In genomic region chr17:49448570-49449229, GRCm38 (mm10) we compare ENCODE assay signal across 11 mouse cellular contexts. TPM values are rescaled to one million over a fixed set of nuclear protein-coding genes. Genes with fewer than 3 reads are reported as not detected.
DNase-seq lines count a peak whose midpoint lies in the region; ATAC-seq and TF ChIP-seq lines count a peak whose summit lies in the region.
"Had no signal": no experiment of that assay in that cellular context is flagged by ENCODE, and none has a peak within 500 bp of the region (broad histone marks: within the 10 kb centered on the region; RNA-seq: fewer than 3 reads in every experiment).

No protein-coding gene starts in this region.

- peak; percentile 65; the same call in 1 of the 2 replicates for ATAC-seq in forebrain, embryonic 14.5 days
- ATAC-seq in forebrain, embryonic 11.5 days (replicated peaks; ENCODE audit: low FRiP score): no peak
- ATAC-seq in intestine, embryonic 15.5 days: peak; percentile 58

- peak; percentile 35 for DNase-seq in forebrain, embryonic 14.5 days (ENCODE audit: low spot score)
- DNase-seq in forebrain, embryonic 11.5 days (ENCODE audit: low spot score): no peak
- peak; percentile 46 for DNase-seq in kidney, postnatal 10 days
- no peak for DNase-seq in kidney, adult 2 months
- DNase-seq in embryo, embryonic 9.5 days (ENCODE audit: extremely low spot score): peak; percentile 39
- no peak for DNase-seq in right cerebral cortex, postnatal 4 days
- no peak for DNase-seq in B cell, adult 2 months
- DNase-seq: adrenal gland, adult 8-10 months; cerebellum, adult 11 months had no signal

- no peak for TF ChIP-seq POLR2A in kidney, adult 2 months (IDR thresholded peaks at IDR 0.05; ENCODE audit: low read depth, low read length)

- H3K27me3 ChIP-seq in forebrain, embryonic 14.5 days (replicated peaks; ENCODE audit: control insufficient read depth, insufficient read depth, low read length): no peaks in the 10 kb centered on the region
- H3K27me3 ChIP-seq in forebrain, embryonic 11.5 days (ENCODE audit: control insufficient read depth, insufficient read depth, low read length): no peaks in the 10 kb centered on the region
- H3K27me3 ChIP-seq in kidney, adult 2 months (replicated peaks; ENCODE audit: control insufficient read depth, insufficient read depth, low read length): no peaks in the 10 kb centered on the region
- no peaks in the 10 kb centered on the region for H3K27me3 ChIP-seq in intestine, embryonic 15.5 days (replicated peaks)
- H3K27me3 ChIP-seq: liver, embryonic 12.5 days had no signal

- no peak overlapping the region for H3K9ac ChIP-seq in forebrain, embryonic 14.5 days (ENCODE audit: low read length)
- H3K9ac ChIP-seq in forebrain, embryonic 11.5 days (ENCODE audit: low read length): no peak overlapping the region
- no peak overlapping the region for H3K9ac ChIP-seq in intestine, embryonic 15.5 days
- H3K9ac ChIP-seq: liver, embryonic 12.5 days had no signal

- no peaks in the 10 kb centered on the region for H3K4me1 ChIP-seq in forebrain, embryonic 14.5 days (ENCODE audit: control insufficient read depth, insufficient read depth, low read length)
- H3K4me1 ChIP-seq in forebrain, embryonic 11.5 days (replicated peaks; ENCODE audit: control insufficient read depth, insufficient read depth, low read length): no peaks in the 10 kb centered on the region
- H3K4me1 ChIP-seq in kidney, adult 2 months (ENCODE audit: control insufficient read depth, insufficient read depth, low read length): no peaks in the 10 kb centered on the region
- peaks cover 12% of the 10 kb centered on the region; the same call in 1 of the 2 replicates for H3K4me1 ChIP-seq in intestine, embryonic 15.5 days (replicated peaks)

- 0 out of 2 replicates have a peak, but pooled peaks cover 4% of the 10 kb centered on the region for H3K36me3 ChIP-seq in forebrain, embryonic 14.5 days (ENCODE audit: control insufficient read depth, insufficient read depth, low read length)
- H3K36me3 ChIP-seq in forebrain, embryonic 11.5 days (ENCODE audit: control insufficient read depth, insufficient read depth, low read length): no peaks in the 10 kb centered on the region
- no peaks in the 10 kb centered on the region for H3K36me3 ChIP-seq in kidney, adult 2 months (ENCODE audit: control insufficient read depth, insufficient read depth, low read length)
- no peaks in the 10 kb centered on the region; the same call in 1 of the 2 replicates for H3K36me3 ChIP-seq in intestine, embryonic 15.5 days

- no peak overlapping the region for H3K27ac ChIP-seq in forebrain, embryonic 14.5 days (ENCODE audit: low read depth, low read length)
- no peak overlapping the region for H3K27ac ChIP-seq in forebrain, embryonic 11.5 days (ENCODE audit: low read depth, low read length)
- no peak overlapping the region for H3K27ac ChIP-seq in kidney, adult 2 months (ENCODE audit: insufficient read depth, low read depth, low read length)
- H3K27ac ChIP-seq in intestine, embryonic 15.5 days: no peak overlapping the region
- H3K27ac ChIP-seq: liver, embryonic 12.5 days had no signal

- no peak overlapping the region for H3K4me3 ChIP-seq in forebrain, embryonic 14.5 days (ENCODE audit: low read depth, low read length)
- H3K4me3 ChIP-seq in forebrain, embryonic 11.5 days (ENCODE audit: low read depth, low read length): no peak overlapping the region
- H3K4me3 ChIP-seq in kidney, adult 2 months (ENCODE audit: insufficient read depth, low read depth, low read length): no peak overlapping the region
- H3K4me3 ChIP-seq in intestine, embryonic 15.5 days (replicated peaks): no peak overlapping the region
- H3K4me3 ChIP-seq: liver, embryonic 12.5 days had no signal

- 74% methylated on average over 8 of the region's 9 CpGs for WGBS in forebrain, embryonic 14.5 days
- WGBS in forebrain, embryonic 11.5 days: 86% methylated on average over 8 of the region's 9 CpGs
- 66% methylated on average over 9 of the region's 9 CpGs for WGBS in kidney, adult 2 months
- 40% methylated on average over 9 of the region's 9 CpGs for WGBS in intestine, embryonic 15.5 days

- H3K4me2 ChIP-seq in forebrain, embryonic 14.5 days (ENCODE audit: low read length): no peak overlapping the region
- no peak overlapping the region for H3K4me2 ChIP-seq in forebrain, embryonic 11.5 days (ENCODE audit: low read depth, low read length, severe bottlenecking)
- no peak overlapping the region for H3K4me2 ChIP-seq in intestine, embryonic 15.5 days (replicated peaks)
- H3K4me2 ChIP-seq: liver, embryonic 12.5 days had no signal

- TF ChIP-seq CTCF in kidney, adult 2 months (conservative IDR thresholded peaks at IDR 0.05; ENCODE audit: insufficient read depth, insufficient read length, low read depth, low read length): no peak

- H3K9me3 ChIP-seq in forebrain, embryonic 14.5 days (replicated peaks; ENCODE audit: control insufficient read depth, low read length): no peaks in the 10 kb centered on the region
- no peaks in the 10 kb centered on the region for H3K9me3 ChIP-seq in forebrain, embryonic 11.5 days (ENCODE audit: control insufficient read depth, low read length)
- no peaks in the 10 kb centered on the region for H3K9me3 ChIP-seq in intestine, embryonic 15.5 days
- H3K9me3 ChIP-seq: liver, embryonic 12.5 days had no signal

RNA-seq across cellular contexts. Expression of gene Mocs1, which starts 20.5 kb away (rescaled TPM):
- polyA plus RNA-seq in forebrain, embryonic 14.5 days (2014; fragmentation: Nextera tagmentation; extraction: Ambion mirVana): 3.6 and 4.2 TPM in 2 replicates
- polyA plus RNA-seq in forebrain, embryonic 11.5 days (2014; fragmentation: Nextera tagmentation; extraction: Ambion mirVana): 5.6 and 7.4 TPM in 2 replicates
- 41.4 and 41.5 TPM in 2 replicates for polyA plus RNA-seq in kidney, adult 2 months (2012; rRNA removed)
- 8.0 and 9.3 TPM in 2 replicates for polyA plus RNA-seq in intestine, embryonic 15.5 days (2015; fragmentation: Nextera tagmentation; extraction: Ambion mirVana)

Comparison
In these comparisons a context has a peak if more than half of its experiments do, and no peak if none do; other contexts are left out.
1. DNase-seq: peak in forebrain, embryonic 14.5 days (single experiment), kidney, postnatal 10 days (single experiment) and embryo, embryonic 9.5 days (single experiment); none in forebrain, embryonic 11.5 days (single experiment), kidney, adult 2 months (single experiment), right cerebral cortex, postnatal 4 days (single experiment) and B cell, adult 2 months (0 of 2).